Mouse (Mus musculus) kidney, adult 2 months (tissue): ENCODE results near the gene Pcsk6. TPM values are rescaled to one million over a fixed set of nuclear protein-coding genes. Genes with fewer than 3 reads are reported as not detected.

Experiments used
- DNase-seq: peaks from one replicate; pipeline ENCODE4 v3.0.0; 2021
- H3K27ac ChIP-seq: fragments of 200-500 bp; 2 replicates; pipeline ENCODE4 v1.5.1; 2012; ENCODE audit warnings: low read depth, low read length, control low read depth, inconsistent platforms; ENCODE audit not compliant: insufficient read depth
- H3K27me3 ChIP-seq: fragments of 200-500 bp; replicated peaks from 2 replicates; pipeline ENCODE4 v1.6.1; 2012; ENCODE audit warnings: mild to moderate bottlenecking, moderate library complexity, low read length, inconsistent platforms; ENCODE audit not compliant: control insufficient read depth, insufficient read depth
- H3K36me3 ChIP-seq: fragments of 200-500 bp; 2 replicates; pipeline ENCODE4 v1.6.1; 2012; ENCODE audit warnings: mild to moderate bottlenecking, moderate library complexity, low read length, inconsistent platforms; ENCODE audit not compliant: control insufficient read depth, insufficient read depth
- H3K4me1 ChIP-seq: fragments of 200-500 bp; 2 replicates; pipeline ENCODE4 v1.6.1; 2011; ENCODE audit warnings: low read length; ENCODE audit not compliant: control insufficient read depth, insufficient read depth
- H3K4me3 ChIP-seq: fragments of 200-500 bp; 2 replicates; pipeline ENCODE4 v1.5.1; 2011; ENCODE audit warnings: mild to moderate bottlenecking, low read depth, low read length, control low read depth; ENCODE audit not compliant: insufficient read depth
- CTCF ChIP-seq: fragments of 200-500 bp; conservative IDR thresholded peaks from 2 replicates; pipeline ENCODE4 v1.5.1; 2011; ENCODE audit warnings: low read depth, mild to moderate bottlenecking, control low read depth, low read length, moderate library complexity, mixed read lengths; ENCODE audit not compliant: insufficient read depth, insufficient read length
- POLR2A ChIP-seq: fragments of 200-500 bp; IDR thresholded peaks from one replicate; pipeline ENCODE4 v1.6.1; 2011; ENCODE audit warnings: low read depth, low read length, control low read depth
- WGBS: fragments of 180-500 bp; shearing (Covaris S2); methylation state at CpG from one replicate; pipeline ENCODE4 v1.1.7; 2018; 5-methylcytosine and 5-hydroxymethylcytosine counted together
- polyA plus RNA-seq: library from polyadenylated mRNA; depleted of rRNA; stranded (reverse); fragments of >200 nt; gene quantifications from 2 replicates; pipeline ENCODE4 v1.2.3, GENCODE M21; 2012

The Pcsk6 gene
- polyA plus RNA-seq, 1 experiment, result 25.0 TPM

DNA sequence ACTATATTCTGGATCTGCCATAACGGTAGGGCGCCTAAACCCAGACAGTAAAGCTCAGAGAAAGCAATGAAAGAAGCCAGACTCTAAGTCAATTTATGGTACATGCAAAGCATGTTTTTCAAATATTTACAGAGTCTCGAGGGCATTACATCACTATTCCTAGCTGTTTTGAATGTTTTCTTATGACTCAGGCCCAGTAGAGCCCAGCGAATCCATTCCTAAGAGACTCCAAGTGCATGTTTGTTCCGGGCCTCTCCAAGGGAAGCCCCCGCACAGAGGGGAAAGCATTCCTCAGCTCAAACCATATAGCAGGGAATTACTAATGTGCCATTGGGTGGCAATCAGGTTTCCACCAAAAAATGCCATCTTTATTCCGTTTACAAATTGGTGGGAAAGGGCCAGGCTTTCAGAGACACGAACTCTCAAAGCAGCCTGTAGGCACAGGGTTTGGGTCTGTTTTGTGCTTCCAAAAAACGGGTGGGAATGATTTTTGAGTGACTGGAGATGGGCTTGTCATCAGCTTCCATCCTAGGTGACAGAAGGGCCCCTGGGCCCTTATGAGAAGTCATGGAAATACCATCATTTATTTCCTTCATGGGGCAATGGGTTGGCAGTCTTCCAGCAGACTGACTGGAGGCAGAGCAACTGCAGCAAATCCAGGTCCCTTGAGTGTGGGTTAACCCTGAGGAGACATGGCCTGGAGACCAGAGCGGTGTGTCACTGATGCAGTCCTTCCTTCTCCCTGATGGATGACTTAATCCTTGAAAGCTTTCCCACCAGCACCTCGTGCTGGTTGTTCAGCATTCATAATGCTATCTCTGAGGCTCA lies 117.7 kb downstream of the Pcsk6 start:
- Histone ChIP-seq H3K4me3 (no peak overlapping the region), H3K4me1 (no peaks in the 10 kb centered on the region), H3K27me3 (no peaks in the 10 kb centered on the region), H3K27ac (no peak overlapping the region), H3K36me3 (no peaks in the 10 kb centered on the region)
- DNase-seq, result peak; percentile 33
- WGBS, result 73% methylated on average over 11 of the region's 11 CpGs
- no peak for TF ChIP-seq CTCF
- TF ChIP-seq POLR2A, result no peak

DNA sequence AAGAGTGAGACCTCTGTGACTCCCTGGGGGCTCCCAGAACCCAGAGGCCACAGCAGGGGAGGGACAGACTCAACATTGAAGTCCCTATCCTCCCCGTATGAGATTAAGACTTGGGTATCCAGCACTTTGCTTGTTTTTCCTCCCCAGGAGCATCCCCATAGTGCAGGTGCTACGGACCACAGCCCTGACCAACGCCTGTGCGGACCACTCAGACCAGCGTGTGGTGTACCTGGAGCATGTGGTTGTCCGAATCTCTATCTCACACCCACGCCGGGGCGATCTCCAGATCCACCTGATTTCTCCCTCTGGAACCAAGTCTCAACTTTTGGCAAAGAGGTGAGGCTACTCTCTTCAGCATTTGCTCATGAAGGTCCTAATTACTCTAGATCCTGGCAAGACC lies 118.5 kb downstream of the Pcsk6 start:
- Histone ChIP-seq H3K4me1 (no peaks in the 10 kb centered on the region), H3K27ac (no peak overlapping the region), H3K36me3 (no peaks in the 10 kb centered on the region), H3K27me3 (no peaks in the 10 kb centered on the region), H3K4me3 (no peak overlapping the region)
- WGBS, result 94% methylated on average over 9 of the region's 9 CpGs
- no peak for TF ChIP-seq POLR2A
- no peak for TF ChIP-seq CTCF
- DNase-seq, result no peak

- Histone ChIP-seq H3K4me1 (no peaks in the 10 kb centered on the region), H3K4me3 (no peak overlapping the region), H3K27ac (no peak overlapping the region), H3K27me3 (no peaks in the 10 kb centered on the region), H3K36me3 (no peaks in the 10 kb centered on the region)
- TF ChIP-seq CTCF (no peak), POLR2A (no peak)
- WGBS, result 54% methylated on average over 3 of the region's 3 CpGs
- DNase-seq, result no peak
Observed at GRCm38 (mm10) chr7:65982057-65982456, 120.5 kb downstream of the Pcsk6 start.

DNA sequence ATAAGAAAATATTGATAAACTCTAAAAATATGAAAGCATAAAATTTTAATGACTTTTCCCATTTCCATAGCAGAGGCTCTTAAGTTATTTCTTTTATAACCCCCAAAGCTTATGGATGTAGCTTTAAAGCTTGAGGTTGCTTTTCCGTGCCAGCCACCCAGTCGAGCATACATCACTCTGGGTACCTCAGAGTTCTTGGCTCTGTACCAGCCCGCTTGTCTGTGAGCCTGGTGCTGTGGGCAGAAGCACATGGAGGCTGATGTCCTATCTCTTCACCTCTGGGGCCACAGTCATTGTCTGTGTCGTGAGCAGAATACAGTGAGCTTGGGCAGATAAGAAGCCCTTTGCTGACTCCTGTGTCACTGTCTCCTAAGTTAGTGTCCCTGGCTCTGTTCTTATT lies 126.7 kb downstream of the Pcsk6 start:
- no peak for DNase-seq
- Histone ChIP-seq H3K4me3 (no peak overlapping the region), H3K27me3 (no peaks in the 10 kb centered on the region), H3K4me1 (no peaks in the 10 kb centered on the region), H3K36me3 (no peaks in the 10 kb centered on the region), H3K27ac (no peak overlapping the region)
- TF ChIP-seq POLR2A (no peak), CTCF (no peak)
- WGBS, result 84% methylated on average over 4 of the region's 4 CpGs

DNA sequence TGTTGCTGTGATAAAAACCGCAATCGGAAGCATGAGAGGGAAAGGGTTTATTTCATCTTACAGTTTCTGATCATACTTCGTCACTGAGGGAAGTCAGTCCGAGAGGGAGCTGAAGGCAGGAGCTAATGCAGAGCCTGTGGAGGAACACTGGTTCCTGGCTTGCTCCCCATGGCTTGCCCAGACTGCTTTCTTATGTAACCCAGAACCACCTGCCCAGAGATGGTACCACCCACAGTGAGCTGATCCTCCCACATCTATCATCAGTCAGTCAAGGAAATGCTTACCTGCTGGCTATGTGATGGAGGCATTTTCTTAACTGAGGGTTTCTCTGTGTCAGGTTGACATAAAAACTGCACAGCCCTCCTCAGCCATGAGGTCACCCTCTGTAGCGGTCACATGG lies 127.2 kb downstream of the Pcsk6 start:
- no peak overlapping the region for H3K4me3 ChIP-seq
- no peaks in the 10 kb centered on the region for H3K27me3 ChIP-seq
- no peak for TF ChIP-seq POLR2A
- no peaks in the 10 kb centered on the region for H3K36me3 ChIP-seq
- H3K27ac ChIP-seq, result no peak overlapping the region
- no peak for DNase-seq
- no peaks in the 10 kb centered on the region for H3K4me1 ChIP-seq
- 93% methylated on average over 5 of the region's 5 CpGs for WGBS

DNA sequence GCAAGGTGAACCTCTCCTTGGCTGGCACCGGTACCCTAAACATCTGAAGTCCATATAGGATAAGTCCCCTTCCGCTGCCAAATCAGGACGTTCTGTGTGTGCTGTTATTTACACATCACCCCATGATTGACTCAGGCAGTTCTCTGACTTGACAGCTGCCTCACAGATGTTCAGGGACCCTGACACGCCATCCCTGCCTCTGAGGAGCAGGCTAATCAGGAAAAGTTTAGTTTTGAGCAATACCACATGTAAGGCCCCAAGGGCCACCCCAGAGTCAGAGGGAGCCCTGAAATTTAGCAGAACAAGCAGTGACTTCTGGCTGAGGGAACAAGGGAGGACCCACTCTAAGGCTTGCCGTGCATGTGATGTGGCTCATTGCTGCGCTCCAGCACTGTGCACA lies 130.8 kb downstream of the Pcsk6 start:
- no peak overlapping the region for H3K4me3 ChIP-seq
- H3K4me1 ChIP-seq, result no peaks in the 10 kb centered on the region
- 93% methylated on average over 6 of the region's 6 CpGs for WGBS
- no peak for DNase-seq
- H3K27me3 ChIP-seq, result no peaks in the 10 kb centered on the region
- no peaks in the 10 kb centered on the region for H3K36me3 ChIP-seq
- H3K27ac ChIP-seq, result no peak overlapping the region
- TF ChIP-seq POLR2A (no peak), CTCF (no peak)

DNA sequence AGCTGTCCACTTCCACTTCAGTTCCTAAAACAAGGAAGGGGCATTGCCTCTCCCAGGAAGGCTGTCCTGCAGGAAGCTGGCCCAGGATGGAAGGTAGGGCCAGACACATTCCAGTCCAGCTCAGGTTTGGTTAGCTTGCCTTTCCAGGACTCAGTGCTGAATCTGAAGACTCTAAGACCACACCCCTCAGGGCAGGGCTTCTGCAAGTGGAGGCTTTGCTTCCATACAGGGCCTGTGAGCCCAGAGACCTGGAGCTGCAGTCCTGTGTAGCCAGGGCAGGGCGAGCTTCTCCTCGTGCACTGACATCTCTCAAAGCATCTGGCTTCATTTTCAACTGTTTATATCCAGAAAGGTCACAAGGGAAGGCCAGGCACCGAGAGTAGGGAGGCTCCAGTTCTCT lies 131.9 kb downstream of the Pcsk6 start:
- H3K36me3 ChIP-seq, result no peaks in the 10 kb centered on the region
- no peaks in the 10 kb centered on the region for H3K27me3 ChIP-seq
- DNase-seq, result no peak
- no peak overlapping the region for H3K4me3 ChIP-seq
- H3K4me1 ChIP-seq, result no peaks in the 10 kb centered on the region
- WGBS, result 68% methylated on average over 3 of the region's 3 CpGs
- H3K27ac ChIP-seq, result no peak overlapping the region
- no peak for TF ChIP-seq POLR2A
- no peak for TF ChIP-seq CTCF
